ENCODE assay signal across 23 mouse cellular contexts in genomic region chr2:152349205-152349604, GRCm38 (mm10). TPM values are rescaled to one million over a fixed set of nuclear protein-coding genes. Genes with fewer than 3 reads are reported as not detected.
DNase-seq lines count a peak whose midpoint lies in the region; ATAC-seq and TF ChIP-seq lines count a peak whose summit lies in the region.
"Had no signal": no experiment of that assay in that cellular context is flagged by ENCODE, and none has a peak within 500 bp of the region (broad histone marks: within the 10 kb centered on the region; RNA-seq: fewer than 3 reads in every experiment).

No protein-coding gene starts in this region.

- peaks cover 23% of the 10 kb centered on the region for H3K4me1 ChIP-seq in heart, embryonic 10.5 days
- H3K4me1 ChIP-seq in heart, adult 2 months (ENCODE audit: control insufficient read depth, insufficient read depth, low read length), result peaks cover 4% of the 10 kb centered on the region
- peaks cover 26% of the 10 kb centered on the region for H3K4me1 ChIP-seq in liver, postnatal 0 days (ENCODE audit: insufficient read depth)
- no peaks in the 10 kb centered on the region for H3K4me1 ChIP-seq in midbrain, postnatal 0 days (ENCODE audit: insufficient read depth, low read length)

- H3K9ac ChIP-seq in heart, adult 2 months (ENCODE audit: low read depth, low read length), result no peak overlapping the region
- H3K9ac ChIP-seq in liver, postnatal 0 days (replicated peaks), result no peak overlapping the region
- H3K9ac ChIP-seq in midbrain, postnatal 0 days (replicated peaks; ENCODE audit: low read length, poor library complexity, severe bottlenecking), result no peak overlapping the region
- H3K9ac ChIP-seq: embryonic facial prominence, embryonic 12.5 days; kidney, embryonic 15.5 days; limb, embryonic 12.5 days had no signal

- DNase-seq in heart, embryonic 10.5 days (ENCODE audit: low spot score), result no peak
- DNase-seq in heart, adult 2 months, result no peak
- peak; percentile 81 for DNase-seq in ES-CJ7 (ENCODE audit: low read depth, low spot score)
- DNase-seq in liver, postnatal 0 days, result no peak
- no peak for DNase-seq in midbrain, postnatal 0 days (ENCODE audit: low spot score)
- DNase-seq in left cerebral cortex, adult 8-10 months (ENCODE audit: low spot score in 2 of 2), result no peak
- DNase-seq in embryo, embryonic 10 days (ENCODE audit: low spot score), result no peak
- DNase-seq: cerebellum, adult 8-10 months; gastrocnemius, postnatal 36 days; midbrain, embryonic 14.5 days; spleen, adult 18-20 months; thymus, adult 18-20 months; thymus, postnatal 4 days had no signal

- H3K27ac ChIP-seq in heart, embryonic 10.5 days, result peak overlapping the region; percentile 72
- H3K27ac ChIP-seq in heart, adult 2 months, result no peak overlapping the region
- H3K27ac ChIP-seq in liver, postnatal 0 days (ENCODE audit: low read depth), result peak overlapping the region; percentile 1; the same call in 1 of the 2 replicates
- H3K27ac ChIP-seq in midbrain, postnatal 0 days (ENCODE audit: low read depth, low read length), result no peak overlapping the region
- H3K27ac ChIP-seq: embryonic facial prominence, embryonic 12.5 days; kidney, embryonic 15.5 days; limb, embryonic 12.5 days had no signal

- TF ChIP-seq POLR2A in heart, adult 2 months (IDR thresholded peaks at IDR 0.05; ENCODE audit: insufficient read depth, low read depth, low read length), result no peak

- no peak for TF ChIP-seq CTCF in heart, adult 2 months (IDR thresholded peaks at IDR 0.05)
- TF ChIP-seq CTCF in liver, postnatal 0 days (IDR thresholded peaks at IDR 0.05; ENCODE audit: low read depth), result no peak
- TF ChIP-seq CTCF in midbrain, postnatal 0 days (IDR thresholded peaks at IDR 0.05), result no peak

- ATAC-seq in granulocyte monocyte progenitor cell, adult 5-6 weeks (replicated peaks; ENCODE audit: poor library complexity, severe bottlenecking), result peak; percentile 15; the same call in 1 of the 2 replicates
- ATAC-seq in liver, postnatal 0 days, result no peak
- no peak for ATAC-seq in midbrain, postnatal 0 days (ENCODE audit: low FRiP score)
- ATAC-seq: forebrain, embryonic 16.5 days had no signal

- H3K9me3 ChIP-seq in heart, embryonic 10.5 days, result no peaks in the 10 kb centered on the region
- H3K9me3 ChIP-seq in liver, postnatal 0 days (ENCODE audit: low read length), result no peaks in the 10 kb centered on the region
- H3K9me3 ChIP-seq in midbrain, postnatal 0 days (ENCODE audit: low read length), result no peaks in the 10 kb centered on the region
- H3K9me3 ChIP-seq: embryonic facial prominence, embryonic 12.5 days; hindbrain, embryonic 10.5 days; kidney, embryonic 15.5 days; limb, embryonic 12.5 days; megakaryocyte, embryonic 14.5 days had no signal

- H3K27me3 ChIP-seq in heart, embryonic 10.5 days (ENCODE audit: insufficient read depth, poor library complexity, severe bottlenecking), result peaks cover 5% of the 10 kb centered on the region
- no peaks in the 10 kb centered on the region for H3K27me3 ChIP-seq in heart, adult 2 months (ENCODE audit: control insufficient read depth, insufficient read depth, low read length)
- no peaks in the 10 kb centered on the region for H3K27me3 ChIP-seq in liver, postnatal 0 days (ENCODE audit: insufficient read depth, low read length)
- no peaks in the 10 kb centered on the region for H3K27me3 ChIP-seq in midbrain, postnatal 0 days (ENCODE audit: insufficient read depth, low read length)
- H3K27me3 ChIP-seq: megakaryocyte, embryonic 14.5 days had no signal

- intact Hi-C loops in heart, adult 2 months (cut with DNase I), result no loop called here

- H3K4me2 ChIP-seq in liver, postnatal 0 days (ENCODE audit: low read depth, low read length), result no peak overlapping the region
- H3K4me2 ChIP-seq in midbrain, postnatal 0 days (ENCODE audit: low read depth, low read length, poor library complexity, severe bottlenecking), result no peak overlapping the region
- H3K4me2 ChIP-seq: embryonic facial prominence, embryonic 12.5 days; kidney, embryonic 15.5 days; limb, embryonic 12.5 days had no signal

- H3K4me3 ChIP-seq in heart, embryonic 10.5 days, result no peak overlapping the region
- H3K4me3 ChIP-seq in heart, adult 2 months, result no peak overlapping the region
- no peak overlapping the region for H3K4me3 ChIP-seq in liver, postnatal 0 days (ENCODE audit: low read depth, low read length)
- no peak overlapping the region for H3K4me3 ChIP-seq in midbrain, postnatal 0 days (ENCODE audit: low read depth, low read length)
- H3K4me3 ChIP-seq: embryonic facial prominence, embryonic 12.5 days; hindbrain, embryonic 10.5 days; kidney, embryonic 15.5 days; limb, embryonic 12.5 days had no signal

- no peak for TF ChIP-seq EP300 in heart, adult 2 months (IDR thresholded peaks at IDR 0.05; ENCODE audit: insufficient read depth, low read depth, low read length)
- TF ChIP-seq EP300 in liver, postnatal 0 days (IDR thresholded peaks at IDR 0.05; ENCODE audit: low read depth), result no peak

- no peaks in the 10 kb centered on the region for H3K79me2 ChIP-seq in heart, adult 2 months (replicated peaks; ENCODE audit: control insufficient read depth, insufficient read depth, low read length)

- 79% methylated on average over 6 of the region's 6 CpGs for WGBS in heart, embryonic 10.5 days
- WGBS in heart, adult 2 months, result 89% methylated on average over 6 of the region's 6 CpGs
- WGBS in liver, postnatal 0 days (ENCODE audit: insufficient replicate concordance), result 74% methylated on average over 6 of the region's 6 CpGs
- WGBS in midbrain, postnatal 0 days, result 86% methylated on average over 6 of the region's 6 CpGs

- no peaks in the 10 kb centered on the region for H3K36me3 ChIP-seq in heart, embryonic 10.5 days
- no peaks in the 10 kb centered on the region for H3K36me3 ChIP-seq in heart, adult 2 months (ENCODE audit: control insufficient read depth, insufficient read depth, low read length)
- no peaks in the 10 kb centered on the region for H3K36me3 ChIP-seq in liver, postnatal 0 days (replicated peaks; ENCODE audit: insufficient read depth, low read length)
- H3K36me3 ChIP-seq in midbrain, postnatal 0 days (ENCODE audit: insufficient read depth, low read length), result no peaks in the 10 kb centered on the region
- H3K36me3 ChIP-seq: embryonic facial prominence, embryonic 12.5 days; hindbrain, embryonic 10.5 days; kidney, embryonic 15.5 days; limb, embryonic 12.5 days had no signal

RNA-seq across cellular contexts. Expression of gene Trib3, which starts 5.4 kb away (rescaled TPM):
- polyA plus RNA-seq in heart, embryonic 10.5 days (2016; fragmentation: Nextera tagmentation; extraction: Ambion mirVana), result 5.1 and 5.3 TPM in 2 replicates
- 1 to 10 TPM; 2.4 to 3.6 TPM for total RNA-seq in heart, adult 2 months (2021)
- polyA plus RNA-seq in heart, adult 2 months (2012; rRNA removed), result 2.3 and 3.3 TPM in 2 replicates
- total RNA-seq in granulocyte monocyte progenitor cell, adult 5-6 weeks (2014; fragmentation: Nextera tagmentation), result not detected in 2 replicates
- total RNA-seq in granulocyte monocyte progenitor cell, adult 5-6 weeks (2017), result not detected in 2 replicates
- 4.1 and 5.5 TPM in 2 replicates for polyA plus RNA-seq in liver, postnatal 0 days (2015; fragmentation: Nextera tagmentation; extraction: Ambion mirVana)
- 3.0 and 4.2 TPM in 2 replicates for total RNA-seq in midbrain, postnatal 0 days (2014; rRNA removed)
- polyA plus RNA-seq in midbrain, postnatal 0 days (2015; fragmentation: Nextera tagmentation; extraction: Ambion mirVana), result 3.0 and 3.4 TPM in 2 replicates
- 1 to 10 TPM in 3 of 4 experiments, under 1 TPM in 1; 0.84 to 2.1 (median 1.5) TPM for total RNA-seq in left cerebral cortex, adult 8-10 months (2022)
- total RNA-seq: common myeloid progenitor, adult 5-6 weeks had no signal

RNA-seq across cellular contexts. Expression of gene Rbck1, which starts 16.8 kb away (rescaled TPM):
- polyA plus RNA-seq in heart, embryonic 10.5 days (2016; fragmentation: Nextera tagmentation; extraction: Ambion mirVana), result 88.0 and 89.3 TPM in 2 replicates
- 10 to 100 TPM; 44.3 to 45.2 TPM for total RNA-seq in heart, adult 2 months (2021)
- 107 and 128 TPM in 2 replicates for polyA plus RNA-seq in heart, adult 2 months (2012; rRNA removed)
- 109 and 119 TPM in 2 replicates for total RNA-seq in granulocyte monocyte progenitor cell, adult 5-6 weeks (2014; fragmentation: Nextera tagmentation)
- 64.2 and 64.5 TPM in 2 replicates for total RNA-seq in granulocyte monocyte progenitor cell, adult 5-6 weeks (2017)
- 30.2 and 31.0 TPM in 2 replicates for polyA plus RNA-seq in liver, postnatal 0 days (2015; fragmentation: Nextera tagmentation; extraction: Ambion mirVana)
- 117 and 118 TPM in 2 replicates for total RNA-seq in midbrain, postnatal 0 days (2014; rRNA removed)
- polyA plus RNA-seq in midbrain, postnatal 0 days (2015; fragmentation: Nextera tagmentation; extraction: Ambion mirVana), result 90.5 and 92.0 TPM in 2 replicates
- total RNA-seq in left cerebral cortex, adult 8-10 months (2022), result 100 to 1,000 TPM; 105 to 110 (median 105) TPM

RNA-seq across cellular contexts. Expression of gene Nrsn2, which starts 27.2 kb away (rescaled TPM):
- 3.1 and 3.3 TPM in 2 replicates for polyA plus RNA-seq in heart, embryonic 10.5 days (2016; fragmentation: Nextera tagmentation; extraction: Ambion mirVana)
- total RNA-seq in heart, adult 2 months (2021), result not detected
- polyA plus RNA-seq in heart, adult 2 months (2012; rRNA removed), result 0.31 TPM in 1 of 2 replicates, not detected in the other
- not detected in 2 replicates for total RNA-seq in granulocyte monocyte progenitor cell, adult 5-6 weeks (2014; fragmentation: Nextera tagmentation)
- total RNA-seq in granulocyte monocyte progenitor cell, adult 5-6 weeks (2017), result not detected in 2 replicates
- not detected in 2 replicates for polyA plus RNA-seq in liver, postnatal 0 days (2015; fragmentation: Nextera tagmentation; extraction: Ambion mirVana)
- 72.5 and 80.2 TPM in 2 replicates for total RNA-seq in midbrain, postnatal 0 days (2014; rRNA removed)
- polyA plus RNA-seq in midbrain, postnatal 0 days (2015; fragmentation: Nextera tagmentation; extraction: Ambion mirVana), result 103 and 111 TPM in 2 replicates
- total RNA-seq in left cerebral cortex, adult 8-10 months (2022), result 100 to 1,000 TPM; 112 to 125 (median 120) TPM
- total RNA-seq: CH12.LX; common myeloid progenitor, adult 5-6 weeks; gastrocnemius, postnatal 36 days; neutrophil, adult 5-6 weeks had no signal

RNA-seq across cellular contexts. Expression of gene Sox12, which starts 48.7 kb away (rescaled TPM):
- 6.7 and 10.5 TPM in 2 replicates for polyA plus RNA-seq in heart, embryonic 10.5 days (2016; fragmentation: Nextera tagmentation; extraction: Ambion mirVana)
- 1 to 10 TPM; 6.9 to 8.3 TPM for total RNA-seq in heart, adult 2 months (2021)
- 7.6 and 8.8 TPM in 2 replicates for polyA plus RNA-seq in heart, adult 2 months (2012; rRNA removed)
- 8.6 and 10.5 TPM in 2 replicates for total RNA-seq in granulocyte monocyte progenitor cell, adult 5-6 weeks (2014; fragmentation: Nextera tagmentation)
- 1.5 and 2.4 TPM in 2 replicates for total RNA-seq in granulocyte monocyte progenitor cell, adult 5-6 weeks (2017)
- 1.2 and 1.3 TPM in 2 replicates for polyA plus RNA-seq in liver, postnatal 0 days (2015; fragmentation: Nextera tagmentation; extraction: Ambion mirVana)
- total RNA-seq in midbrain, postnatal 0 days (2014; rRNA removed), result 45.3 and 55.7 TPM in 2 replicates
- polyA plus RNA-seq in midbrain, postnatal 0 days (2015; fragmentation: Nextera tagmentation; extraction: Ambion mirVana), result 9.4 and 10.8 TPM in 2 replicates
- 10 to 100 TPM; 12.9 to 15.4 (median 14.3) TPM for total RNA-seq in left cerebral cortex, adult 8-10 months (2022)
- total RNA-seq: CH12.LX had no signal

RNA-seq across cellular contexts. Expression of gene Tbc1d20, which starts 55.6 kb away (rescaled TPM):
- polyA plus RNA-seq in heart, embryonic 10.5 days (2016; fragmentation: Nextera tagmentation; extraction: Ambion mirVana), result 29.6 and 34.6 TPM in 2 replicates
- total RNA-seq in heart, adult 2 months (2021), result 10 to 100 TPM; 39.0 to 46.5 TPM
- 43.1 and 60.1 TPM in 2 replicates for polyA plus RNA-seq in heart, adult 2 months (2012; rRNA removed)
- total RNA-seq in granulocyte monocyte progenitor cell, adult 5-6 weeks (2014; fragmentation: Nextera tagmentation), result 26.4 and 28.7 TPM in 2 replicates
- 18.6 and 18.8 TPM in 2 replicates for total RNA-seq in granulocyte monocyte progenitor cell, adult 5-6 weeks (2017)
- 7.8 and 8.3 TPM in 2 replicates for polyA plus RNA-seq in liver, postnatal 0 days (2015; fragmentation: Nextera tagmentation; extraction: Ambion mirVana)
- 53.5 and 57.1 TPM in 2 replicates for total RNA-seq in midbrain, postnatal 0 days (2014; rRNA removed)
- polyA plus RNA-seq in midbrain, postnatal 0 days (2015; fragmentation: Nextera tagmentation; extraction: Ambion mirVana), result 26.9 and 27.4 TPM in 2 replicates
- 10 to 100 TPM; 52.5 to 56.3 (median 55.9) TPM for total RNA-seq in left cerebral cortex, adult 8-10 months (2022)

Comparison
In these comparisons a context has a peak if more than half of its experiments do, and no peak if none do; other contexts are left out.
1. H3K27ac ChIP-seq: peak in heart, embryonic 10.5 days (single experiment) and liver, postnatal 0 days (single experiment); none in heart, adult 2 months (single experiment) and midbrain, postnatal 0 days (single experiment).
2. RNA of gene Nrsn2, which starts 27.2 kb away (total RNA-seq): 112 to 125 TPM in left cerebral cortex, adult 8-10 months and 72.5 to 80.2 TPM in midbrain, postnatal 0 days; not detected in heart, adult 2 months and not detected in granulocyte monocyte progenitor cell, adult 5-6 weeks; every median in the first group is over 10 times any median in the second.